Mouse (Mus musculus) layer of hippocampus, postnatal 36 days (tissue): ENCODE results near the gene Tpbgl. TPM values are rescaled to one million over a fixed set of nuclear protein-coding genes. Genes with fewer than 3 reads are reported as not detected.

Experiments used
- DNase-seq, 2 experiments: peaks; one replicate each; pipeline ENCODE4 v3.0.0; 2022
- total RNA-seq, 2 experiments: library from RNA; stranded (reverse); gene quantifications; 2 replicates each; pipeline ENCODE4 v1.2.3; 2021

Gene Tpbgl
- total RNA-seq, 2 experiments from 2014 or later, result 5.3 to 6.0 TPM

DNA sequence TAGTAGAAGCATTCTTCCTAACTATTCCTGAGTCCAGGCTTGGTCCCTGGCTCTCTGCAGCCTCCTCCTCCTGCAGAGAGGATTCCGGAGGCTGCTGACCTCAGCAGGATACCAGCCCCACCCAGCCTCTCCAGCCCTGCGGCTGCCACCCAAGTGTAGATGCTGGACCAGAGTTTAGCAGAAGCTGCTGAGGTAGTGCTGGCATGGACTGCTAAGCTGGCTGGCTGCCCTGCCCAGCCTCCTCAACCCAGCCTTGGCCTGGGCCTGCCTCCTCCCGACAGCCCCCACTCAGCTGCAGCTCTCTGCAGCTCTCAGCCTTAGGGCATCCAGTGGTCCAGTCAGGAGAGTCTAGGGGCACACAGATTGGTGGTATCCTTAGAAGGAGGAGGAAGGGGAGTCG lies 14.3 kb upstream of the Tpbgl start:
- no peak for DNase-seq

DNA sequence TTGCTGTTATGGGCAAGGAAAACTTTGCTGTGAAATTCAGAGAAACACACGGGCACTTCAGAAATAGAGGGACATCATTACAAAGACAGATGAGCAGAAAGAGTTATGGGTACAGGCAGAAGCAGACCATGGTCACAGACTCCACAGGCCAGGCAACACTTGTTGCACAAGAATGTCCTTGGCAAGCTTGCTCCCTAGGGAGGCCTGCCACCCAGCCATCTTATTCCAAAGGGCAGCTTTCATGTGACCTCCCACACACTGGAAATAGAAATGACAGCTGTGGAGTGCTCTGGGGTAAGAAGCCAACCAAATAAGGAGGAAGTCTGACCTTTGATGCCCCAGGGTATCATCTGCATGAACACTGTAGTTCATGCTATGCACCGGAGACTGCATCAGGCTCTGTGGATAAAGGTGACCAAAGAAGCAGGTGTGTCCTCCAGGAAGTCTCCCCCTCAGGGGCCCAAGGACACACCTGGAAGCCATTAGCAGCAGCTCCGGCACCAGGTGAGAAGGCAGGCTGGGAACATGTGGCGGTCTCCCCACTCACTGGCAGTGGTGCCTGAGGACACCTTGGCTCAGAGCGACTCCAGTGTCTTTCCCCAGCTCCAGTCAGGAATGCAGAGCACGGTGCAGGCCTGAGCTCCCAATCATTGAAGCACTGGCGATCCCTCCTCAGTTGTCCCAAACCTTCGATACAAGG lies 7.2 kb upstream of the Tpbgl start:
- DNase-seq, result no peak

DNA sequence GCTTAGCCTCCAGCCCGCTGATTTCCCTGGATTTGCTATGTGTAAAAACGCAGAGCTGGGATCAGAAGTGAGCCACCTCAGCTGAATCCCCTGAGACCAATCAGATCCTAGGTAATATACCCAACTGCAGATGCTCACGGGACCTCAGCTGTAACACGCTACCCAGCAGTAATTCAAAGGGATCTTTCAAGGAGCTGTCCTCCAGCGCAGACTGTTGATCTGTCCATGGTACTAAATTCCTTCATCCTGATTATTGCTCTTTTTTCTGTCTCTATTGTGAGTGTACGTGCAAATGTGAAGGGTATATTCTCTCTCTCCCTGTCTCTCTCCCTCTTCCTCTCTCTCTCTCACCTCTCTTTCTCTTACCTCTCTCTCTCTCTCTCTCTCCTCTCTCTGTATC lies 5.4 kb upstream of the Tpbgl start:
- DNase-seq, result no peak

DNA sequence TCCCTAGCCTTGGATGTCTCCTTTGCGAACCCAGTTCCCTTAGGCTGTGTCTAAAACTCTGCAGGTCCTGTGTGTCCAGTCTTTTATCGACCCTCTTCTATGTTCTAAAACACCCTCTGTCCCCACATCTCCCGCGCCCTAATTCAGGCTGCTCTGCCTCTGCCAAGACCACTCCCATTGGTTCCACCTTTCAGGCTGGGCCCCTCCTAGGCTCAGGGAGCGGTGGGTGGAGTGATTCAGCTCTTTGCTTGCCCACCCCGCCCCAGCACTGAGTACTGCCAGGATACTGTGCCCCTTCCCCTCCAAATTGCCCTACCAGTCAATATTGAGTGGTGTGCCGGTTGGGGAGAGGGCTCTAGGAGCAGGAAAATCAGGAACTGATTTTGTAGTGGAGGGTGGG lies 463 bp upstream of the Tpbgl start:
- no peak for DNase-seq

DNA sequence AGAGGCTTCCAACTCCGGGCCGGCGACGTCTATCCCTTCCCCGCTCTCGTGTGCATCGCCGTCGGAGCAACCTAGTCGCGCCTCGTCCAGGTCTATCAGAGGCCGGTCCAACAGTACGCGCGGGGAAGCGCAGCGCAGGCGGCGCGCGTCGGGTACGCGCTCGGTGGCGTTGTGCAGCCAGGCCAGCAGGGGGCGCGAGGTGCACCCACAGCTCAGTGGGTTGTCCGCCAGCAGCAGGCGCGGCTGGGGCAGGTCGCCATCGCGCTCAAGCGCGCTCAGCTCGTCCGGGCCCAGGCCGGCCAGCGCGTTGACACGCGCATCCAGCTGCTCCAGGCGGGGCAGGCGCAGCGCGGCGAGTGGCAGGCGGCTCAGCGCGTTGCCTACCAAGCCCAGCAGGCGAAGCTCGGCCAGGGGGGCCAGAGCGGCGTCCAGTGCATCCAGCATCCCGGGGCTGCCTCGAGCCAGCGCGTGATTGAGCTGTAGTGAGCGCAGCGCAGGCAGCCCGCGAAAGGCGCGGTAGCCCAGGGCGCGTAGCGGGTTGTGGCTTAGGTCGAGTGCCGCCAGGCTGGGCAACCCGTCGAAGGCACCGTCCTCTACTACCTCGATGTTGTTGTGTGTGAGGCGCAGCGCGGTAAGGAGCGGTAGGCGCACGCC lies 1.1 kb downstream of the Tpbgl start:
- peak; percentile 86 to 87 for DNase-seq

DNA sequence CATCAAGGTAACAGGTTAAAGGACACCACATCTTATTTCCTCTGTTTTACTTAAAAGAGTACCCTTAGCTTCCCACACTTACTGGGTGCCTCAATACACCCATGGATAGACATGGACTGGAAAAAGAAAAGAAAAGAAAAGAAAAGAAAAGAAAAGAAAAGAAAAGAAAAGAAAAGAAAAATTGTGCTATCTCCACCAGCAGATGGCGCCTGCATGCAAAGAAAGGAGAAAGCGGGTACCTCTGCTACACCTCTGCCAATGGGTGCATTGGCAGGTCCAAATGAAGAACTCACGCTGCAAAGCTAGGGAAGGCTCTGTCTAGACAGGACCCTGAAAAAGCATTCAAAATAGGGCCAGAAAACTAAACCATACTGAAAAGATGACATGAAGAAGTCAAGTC lies 8.0 kb downstream of the Tpbgl start:
- DNase-seq, result peak in 1 of 2 experiments; percentile 34

DNA sequence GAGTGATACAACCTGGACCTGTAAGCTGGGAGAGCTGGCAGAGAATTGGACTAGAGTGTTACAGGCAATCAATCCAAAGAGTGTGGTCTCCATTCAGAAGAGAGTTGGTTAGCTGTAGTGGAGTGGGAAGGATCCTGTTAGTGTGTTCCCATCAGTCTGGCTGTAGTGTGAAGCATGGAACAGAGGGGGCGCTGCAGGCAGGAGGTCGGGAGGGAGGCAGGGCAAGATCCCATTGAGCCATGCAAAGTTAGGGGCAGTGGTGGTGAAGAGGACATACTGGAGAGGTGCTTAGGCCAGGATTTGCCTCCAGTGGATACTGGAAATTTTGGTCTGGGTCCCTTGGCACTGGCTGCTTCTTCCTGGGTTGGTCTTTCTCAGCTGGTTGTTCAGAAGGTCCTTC lies 8.6 kb downstream of the Tpbgl start:
- DNase-seq, result no peak

DNA sequence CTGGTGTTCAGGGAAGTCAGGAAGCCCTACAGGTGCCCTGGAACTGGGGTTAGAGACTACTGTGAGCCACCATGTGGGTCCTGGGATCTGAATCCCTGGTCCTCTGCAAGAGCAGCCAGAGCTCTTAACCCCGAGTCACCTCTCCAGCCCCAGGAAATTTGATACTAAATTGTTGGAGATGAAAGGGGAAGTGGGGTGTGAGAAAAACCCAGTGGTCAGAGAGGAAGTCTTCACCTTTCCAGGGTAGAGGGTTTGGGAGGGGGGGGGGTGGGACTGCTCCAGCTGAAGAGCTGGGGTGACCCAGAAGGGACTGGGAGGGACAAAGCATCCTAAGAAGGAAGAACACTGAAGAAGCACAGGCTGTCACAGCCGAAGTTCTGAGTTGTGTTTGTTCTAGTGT lies 19.3 kb downstream of the Tpbgl start:
- DNase-seq, result no peak

DNA sequence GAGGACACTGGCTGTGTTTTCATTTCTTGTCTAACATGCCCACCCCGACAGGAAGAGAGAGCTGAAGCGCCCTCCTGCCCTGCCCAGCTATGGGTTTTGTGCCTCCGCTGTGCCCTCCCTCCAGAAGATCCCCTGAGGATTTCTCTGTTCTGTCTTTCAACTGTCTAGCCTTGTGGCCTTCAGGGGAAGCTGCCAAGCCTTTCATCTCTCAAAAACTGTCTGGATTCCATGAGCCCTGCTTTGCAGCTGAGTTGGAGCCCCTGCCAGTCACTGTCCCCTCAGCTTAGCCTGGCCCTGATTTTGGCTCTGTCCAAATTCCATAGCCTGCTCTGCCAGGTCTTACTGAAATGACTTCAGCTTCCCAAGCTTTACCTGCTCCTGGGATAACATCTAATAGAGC lies 20.1 kb downstream of the Tpbgl start:
- DNase-seq, result no peak

DNA sequence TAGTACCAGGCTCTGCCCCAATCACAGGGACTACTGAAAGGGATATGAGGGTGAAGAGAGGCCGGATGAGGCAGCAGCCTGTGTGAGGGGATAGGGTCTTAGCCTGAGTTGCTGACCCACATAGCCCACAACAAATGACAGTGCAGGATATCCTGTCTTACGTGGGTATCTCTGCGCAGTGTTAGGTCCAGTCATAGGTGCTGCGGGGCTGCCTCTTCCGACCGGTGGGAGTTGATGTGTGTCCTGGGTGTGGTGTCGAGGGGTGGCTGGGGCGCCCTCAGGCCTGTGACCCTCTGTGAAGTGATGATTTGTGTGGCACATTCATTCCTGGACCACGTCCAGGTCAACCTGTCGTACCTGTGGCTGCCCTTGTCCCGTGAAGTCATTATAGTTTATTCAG lies 20.6 kb downstream of the Tpbgl start:
- no peak for DNase-seq

DNA sequence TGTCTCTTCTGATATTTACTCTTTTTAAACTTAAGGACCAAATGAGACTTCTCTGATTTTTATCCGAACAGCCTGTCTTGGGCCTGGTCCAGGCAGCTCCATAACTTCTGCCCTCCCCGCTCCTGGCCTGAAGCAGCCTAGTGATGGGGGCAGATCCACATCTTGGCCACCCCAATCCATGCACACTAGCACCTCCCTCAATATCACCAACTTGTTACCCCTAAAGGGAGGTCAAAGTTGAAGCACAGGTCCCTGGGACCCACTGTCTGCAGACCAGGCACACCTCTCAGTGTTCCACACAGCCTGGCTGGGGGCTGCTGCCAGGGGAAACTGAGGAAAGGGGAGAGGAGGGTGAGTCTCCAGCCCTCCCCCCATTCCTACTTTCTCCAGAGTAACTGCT lies 21.8 kb downstream of the Tpbgl start:
- DNase-seq, result no peak

DNA sequence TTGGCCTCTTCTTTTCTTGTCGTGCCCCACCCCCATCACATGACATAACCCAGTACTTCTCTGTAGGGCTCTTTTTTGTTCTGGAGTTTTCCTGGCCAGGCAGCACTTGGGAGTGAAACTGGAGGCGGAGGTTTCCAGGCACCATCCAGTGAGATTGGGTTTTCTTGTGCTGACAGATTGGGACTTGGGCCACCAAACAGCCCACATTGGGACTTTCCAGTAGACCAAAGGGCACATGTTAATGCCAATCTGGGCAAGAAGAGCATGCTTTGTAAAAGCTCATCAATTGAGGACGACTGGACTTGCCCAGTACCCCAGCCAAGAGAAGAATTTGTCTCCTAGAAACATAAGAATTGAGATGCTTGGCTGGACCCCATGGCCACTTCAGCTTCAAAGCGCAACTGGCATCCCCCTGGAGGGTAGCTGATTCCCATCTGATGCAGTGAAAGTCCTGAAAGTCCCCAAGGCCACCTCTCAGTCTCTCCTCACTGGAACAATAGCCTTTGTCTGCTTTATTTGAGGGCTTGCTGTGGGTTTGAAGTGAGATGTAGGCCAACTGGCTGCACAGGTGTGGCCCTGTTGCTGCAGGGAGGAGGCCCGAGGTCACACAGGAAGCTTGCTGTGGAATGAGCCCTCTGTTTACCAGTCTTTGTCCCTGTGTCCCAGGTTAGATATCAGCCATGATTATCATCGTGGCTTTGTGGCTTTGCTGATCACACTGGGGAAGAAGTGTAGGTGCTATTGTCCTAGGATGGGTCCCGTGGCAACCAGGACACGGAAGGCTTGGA lies 22.8 kb downstream of the Tpbgl start:
- DNase-seq, result no peak

DNA sequence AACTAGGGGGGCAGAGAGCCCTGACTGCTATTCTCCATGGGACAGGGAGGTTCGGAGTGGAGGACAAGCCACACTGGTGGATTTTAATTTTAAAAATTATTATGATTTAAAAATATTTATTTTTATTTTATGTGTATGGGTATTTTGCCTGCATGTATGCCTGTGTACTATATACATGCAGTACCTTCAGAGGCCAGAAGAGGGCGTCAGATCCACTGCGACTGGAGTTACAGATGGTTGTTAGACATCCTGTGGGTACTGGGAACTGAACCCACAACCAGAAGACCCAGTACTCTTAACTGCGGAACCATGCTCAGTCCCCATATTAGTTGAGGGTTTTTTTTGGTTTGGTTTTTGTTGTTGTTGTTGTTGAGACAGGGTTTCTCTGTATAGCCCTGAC lies 28.2 kb downstream of the Tpbgl start:
- DNase-seq, result no peak

DNA sequence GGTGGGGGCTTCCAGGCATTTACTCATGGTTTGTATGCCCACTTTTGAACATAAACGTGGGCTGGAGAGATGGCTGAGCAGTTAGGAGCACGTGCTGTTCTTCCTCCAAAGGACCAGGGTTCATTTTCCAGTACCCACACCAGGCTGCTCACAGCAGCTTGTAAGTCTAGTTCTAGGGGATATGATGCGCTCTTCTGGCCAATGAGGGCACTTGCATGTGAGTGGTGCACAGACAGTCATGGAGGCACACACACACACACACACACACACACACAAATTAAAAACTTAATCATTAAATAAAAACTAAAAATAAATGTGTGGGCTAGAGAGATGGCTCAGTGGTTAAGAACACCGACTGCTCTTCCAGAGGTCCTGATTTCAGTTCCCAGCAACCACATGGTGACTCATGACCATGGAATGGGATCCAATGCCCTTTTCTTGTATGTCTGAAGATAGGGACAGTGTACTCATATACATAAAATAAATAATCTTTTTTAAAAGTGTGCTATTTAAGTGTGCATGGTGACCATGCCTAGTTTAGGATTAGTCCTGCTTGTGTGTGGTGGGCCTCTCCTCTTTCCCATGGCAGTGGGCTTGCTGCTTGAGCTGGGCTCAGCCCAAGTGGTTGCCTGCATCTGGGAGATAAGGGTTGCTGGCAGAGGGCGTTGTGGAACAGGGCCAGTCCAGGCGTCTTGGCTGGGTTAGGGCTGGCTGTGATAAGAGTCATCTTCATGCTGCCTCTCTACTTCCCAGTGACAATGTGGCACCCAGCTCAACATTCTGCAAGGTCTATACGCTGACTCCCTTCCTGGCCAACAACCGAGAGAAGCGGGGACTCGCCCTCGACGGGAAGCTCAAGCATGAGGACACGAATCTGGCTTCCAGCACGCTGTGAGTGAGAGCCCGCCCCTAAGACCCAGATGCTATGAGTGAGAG lies 32.8 kb downstream of the Tpbgl start:
- DNase-seq, result no peak

DNA sequence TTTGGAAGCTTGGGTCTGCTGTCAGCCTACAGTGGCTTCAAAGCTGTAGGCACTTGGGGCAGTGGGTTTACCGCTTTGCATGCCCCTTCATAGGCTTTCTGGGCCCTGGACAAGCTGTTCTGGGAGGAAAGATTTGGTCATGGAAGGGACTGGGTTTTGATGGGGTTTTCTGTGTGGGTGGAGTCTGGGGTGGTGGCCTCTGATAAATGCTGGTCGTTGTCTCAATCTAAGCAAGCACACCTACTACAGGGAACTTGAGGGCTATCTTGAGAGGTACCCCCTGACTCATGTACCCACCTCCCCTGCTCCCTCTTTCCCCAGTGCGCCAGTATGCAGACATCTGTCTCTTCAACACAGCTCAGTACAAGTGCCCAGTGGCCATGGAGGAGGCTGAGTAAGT lies 34.2 kb downstream of the Tpbgl start:
- DNase-seq, result no peak

DNA sequence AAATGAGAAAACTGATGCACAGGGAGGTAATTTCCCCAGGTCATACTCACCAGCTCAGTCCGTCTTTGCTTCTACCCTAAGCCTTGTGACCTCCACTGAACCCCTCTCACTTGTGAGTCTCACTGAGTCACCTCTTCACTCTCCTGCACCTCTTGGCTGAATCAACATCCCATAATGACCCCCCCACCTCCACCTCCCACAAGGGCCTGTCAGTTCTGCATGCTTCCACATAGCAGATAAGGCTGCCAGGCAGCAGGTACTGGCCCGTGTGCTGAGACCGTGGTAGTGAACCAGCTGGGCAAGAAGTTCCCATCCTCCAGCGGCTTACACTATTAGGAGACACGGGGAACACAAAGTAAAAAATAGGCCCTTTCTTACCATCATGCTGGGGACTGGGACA lies 36.3 kb downstream of the Tpbgl start:
- DNase-seq, result no peak

DNA sequence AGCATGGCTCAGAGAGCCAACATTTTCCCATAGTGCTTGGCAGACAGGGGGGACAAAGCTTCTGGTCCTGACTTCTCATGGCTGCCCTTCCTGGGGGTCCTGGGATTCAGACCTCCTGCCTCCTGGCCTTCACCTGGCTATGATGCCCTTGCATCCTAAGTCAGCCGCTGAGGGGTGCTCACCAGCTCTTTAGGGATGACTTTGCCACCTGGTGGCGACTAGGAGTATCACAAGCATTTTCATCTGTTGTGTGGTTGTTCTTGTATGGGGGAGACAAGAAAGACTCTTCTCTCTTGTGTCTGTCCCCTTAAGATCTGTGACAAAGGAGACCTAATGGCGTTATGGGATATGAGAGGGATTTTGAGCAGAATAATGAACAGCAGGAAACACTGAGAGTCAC lies 36.8 kb downstream of the Tpbgl start:
- peak; percentile 60 to 62 for DNase-seq

DNA sequence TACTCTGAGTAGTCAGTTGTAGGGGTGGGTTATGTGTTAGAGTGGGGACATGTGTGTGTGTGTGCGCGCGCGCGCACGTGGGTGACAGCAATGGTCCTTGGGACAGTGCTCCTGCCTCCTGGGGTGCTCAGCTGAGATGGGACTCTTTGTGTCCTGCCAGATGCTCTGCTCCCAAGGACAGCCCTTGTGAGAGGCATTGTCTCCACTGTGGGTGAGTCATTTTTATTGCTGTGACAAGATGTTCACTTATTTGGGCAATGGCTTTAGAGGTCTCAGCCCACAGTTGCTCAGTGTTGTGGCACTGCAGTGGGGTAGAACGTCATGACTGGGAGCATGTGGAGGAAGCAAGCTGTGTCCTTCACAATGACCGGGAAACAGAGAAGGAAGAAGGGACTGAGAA lies 40.9 kb downstream of the Tpbgl start:
- DNase-seq, result no peak

DNA sequence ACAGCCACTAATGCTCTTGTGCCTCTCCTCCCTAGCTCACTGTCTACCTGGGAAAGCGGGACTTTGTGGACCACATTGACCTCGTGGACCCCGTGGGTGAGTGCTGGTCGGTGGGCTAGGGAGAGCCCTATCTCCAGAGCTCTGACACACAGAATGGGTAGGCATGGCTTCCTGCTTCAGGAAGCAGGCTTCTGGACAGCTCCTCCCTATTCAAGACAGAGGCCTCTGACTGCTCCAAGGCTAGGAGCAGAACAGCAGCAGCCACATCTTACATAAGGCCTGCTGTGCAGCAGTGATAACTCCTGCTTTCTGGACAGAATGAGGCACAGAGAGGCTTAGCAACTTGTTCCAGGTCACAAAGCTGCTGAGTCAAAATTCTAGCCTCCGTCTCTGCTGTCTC lies 43.3 kb downstream of the Tpbgl start:
- no peak for DNase-seq

DNA sequence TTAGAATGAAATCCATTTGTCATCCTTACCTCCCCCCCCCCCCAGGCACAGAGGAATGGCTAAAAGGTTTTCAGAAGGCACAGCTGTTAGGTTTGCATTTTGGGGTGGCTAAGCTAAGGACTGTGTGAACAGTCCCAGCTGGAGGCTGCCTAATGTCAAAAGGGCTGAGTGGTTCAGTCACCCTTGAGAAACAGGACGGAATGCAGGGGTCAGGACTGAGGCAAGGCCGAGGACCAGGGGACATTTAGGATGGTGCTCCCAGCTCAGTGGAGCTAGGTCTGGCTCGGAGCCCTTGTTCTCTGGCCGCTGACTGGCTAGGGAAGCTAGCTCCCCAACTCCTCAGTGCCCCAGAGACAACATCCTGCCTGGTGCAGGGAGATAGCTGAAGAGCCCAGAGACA lies 44.0 kb downstream of the Tpbgl start:
- DNase-seq, result no peak

DNA sequence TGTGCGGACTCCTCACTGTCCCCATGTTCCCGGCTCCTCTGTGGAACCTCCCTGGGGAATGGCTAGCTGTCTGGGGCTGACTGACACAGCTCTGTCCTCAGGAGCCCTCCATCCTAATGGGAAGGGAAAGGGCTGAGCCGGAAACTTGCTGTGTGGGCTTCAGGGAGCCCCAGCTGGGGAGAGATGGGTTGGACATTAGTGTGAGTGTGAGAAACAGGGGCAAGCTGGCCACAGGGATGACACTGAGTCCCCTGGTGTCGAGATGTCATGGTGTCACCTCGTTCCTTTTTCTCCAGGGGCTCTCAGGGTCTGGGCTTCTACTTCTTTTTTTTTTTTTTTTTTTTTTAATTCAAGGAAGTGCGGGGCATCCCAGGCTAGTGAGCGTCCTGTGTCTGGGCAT lies 44.6 kb downstream of the Tpbgl start:
- no peak for DNase-seq

DNA sequence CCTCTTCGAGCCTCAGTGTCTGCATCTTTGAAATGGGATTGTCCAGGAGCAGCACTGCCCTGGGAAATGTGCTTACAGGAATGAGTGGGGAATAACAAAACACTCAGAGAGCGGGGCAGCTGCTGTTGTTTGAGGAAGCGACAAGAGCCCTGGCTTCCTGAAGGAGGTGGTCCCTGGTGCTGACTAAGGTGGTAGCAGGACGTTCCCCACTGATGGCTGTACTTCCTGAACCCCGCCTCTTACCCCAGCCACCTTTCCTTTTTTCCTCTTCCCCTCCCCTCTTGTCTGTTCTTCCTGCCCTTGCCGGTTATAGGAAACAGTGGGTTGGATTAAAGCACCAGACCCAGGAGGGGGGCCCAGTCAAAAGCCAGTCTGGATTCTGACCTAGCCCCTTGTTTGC lies 46.7 kb downstream of the Tpbgl start:
- no peak for DNase-seq
